Mouse (Mus musculus) right cerebral cortex, postnatal 25 days (tissue): Measurements from ENCODE around the gene Adamtsl3.

ENCODE experiments used
- DNase-seq: peaks from one replicate; pipeline ENCODE4 v3.0.0; 2022

Gene Adamtsl3

DNA sequence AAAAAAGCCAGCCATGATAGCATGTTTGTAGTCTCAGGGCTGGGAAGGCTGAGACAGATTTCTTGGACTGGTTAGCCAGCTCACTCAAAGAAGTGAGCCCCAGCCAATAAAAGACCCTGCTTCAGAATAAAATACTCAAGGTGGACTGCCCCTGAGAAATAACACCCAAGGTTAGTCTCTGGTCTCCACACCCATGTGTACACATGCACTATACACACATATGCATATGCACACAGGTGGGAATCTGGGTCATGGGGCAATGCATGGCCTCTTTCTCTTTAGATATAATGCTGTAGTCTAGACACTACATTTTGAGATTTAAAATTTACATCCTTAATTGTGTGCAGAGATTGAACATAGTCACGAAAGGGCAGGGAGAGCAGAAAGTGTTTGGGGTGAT is 88.8 kb downstream of the Adamtsl3 start:
- no peak for DNase-seq

DNA sequence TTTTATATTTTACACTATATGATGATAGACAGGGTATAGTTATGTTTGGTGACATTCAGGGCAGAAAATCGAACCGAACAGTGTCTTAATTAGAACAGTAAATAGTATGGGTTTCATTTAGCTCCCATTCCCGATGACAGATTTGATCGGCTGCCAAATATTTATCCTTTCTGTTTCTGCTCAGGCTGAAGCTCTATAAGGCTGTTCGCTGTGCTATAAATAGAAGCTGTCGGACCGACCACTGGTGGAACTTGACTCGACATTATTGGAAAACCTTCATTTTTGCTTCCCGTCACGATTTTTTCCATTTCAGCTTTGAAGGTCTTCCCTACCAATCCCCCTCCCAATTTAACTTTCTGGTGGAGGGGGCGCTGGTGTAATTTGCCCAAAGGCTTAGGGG is 89.9 kb downstream of the Adamtsl3 start:
- DNase-seq: no peak

DNA sequence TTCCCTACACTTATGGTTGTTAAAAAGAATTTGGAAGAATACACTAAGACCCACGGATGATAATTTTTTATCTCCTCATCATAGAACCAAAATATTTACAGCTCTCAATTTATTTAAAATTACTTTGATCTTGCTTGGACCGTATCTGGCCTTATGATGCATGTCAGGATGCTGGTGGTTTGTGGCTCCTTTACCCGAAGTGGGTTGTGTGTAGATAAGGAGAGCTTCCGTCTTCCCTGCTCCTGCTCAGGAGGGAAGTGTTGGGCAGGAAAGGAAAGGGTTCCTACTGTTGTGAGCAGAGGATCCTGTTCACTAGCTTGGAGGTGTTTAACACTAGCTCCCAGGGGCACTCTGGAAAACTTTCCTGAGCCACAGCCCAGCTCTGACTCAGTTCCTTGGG is 94.0 kb downstream of the Adamtsl3 start:
- no peak for DNase-seq

DNA sequence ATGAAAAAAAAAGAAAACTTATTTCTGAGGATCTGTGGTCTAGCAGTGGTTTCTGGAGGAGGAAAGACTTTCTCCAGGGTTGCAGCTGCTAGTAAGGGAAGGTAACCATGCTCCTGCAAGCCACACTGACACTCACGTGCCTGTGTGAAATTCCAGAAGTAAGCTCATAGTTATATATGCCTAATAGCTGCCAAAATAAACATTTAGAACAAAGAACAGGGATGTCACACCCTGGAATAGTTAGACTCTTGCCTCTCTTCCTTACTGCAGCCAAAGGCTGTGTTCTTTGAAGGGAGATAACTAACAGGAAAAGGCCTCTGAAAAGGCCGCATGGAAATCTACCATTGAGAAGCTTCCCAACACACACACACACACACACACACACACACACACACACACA is 96.1 kb downstream of the Adamtsl3 start:
- DNase-seq: no peak

DNA sequence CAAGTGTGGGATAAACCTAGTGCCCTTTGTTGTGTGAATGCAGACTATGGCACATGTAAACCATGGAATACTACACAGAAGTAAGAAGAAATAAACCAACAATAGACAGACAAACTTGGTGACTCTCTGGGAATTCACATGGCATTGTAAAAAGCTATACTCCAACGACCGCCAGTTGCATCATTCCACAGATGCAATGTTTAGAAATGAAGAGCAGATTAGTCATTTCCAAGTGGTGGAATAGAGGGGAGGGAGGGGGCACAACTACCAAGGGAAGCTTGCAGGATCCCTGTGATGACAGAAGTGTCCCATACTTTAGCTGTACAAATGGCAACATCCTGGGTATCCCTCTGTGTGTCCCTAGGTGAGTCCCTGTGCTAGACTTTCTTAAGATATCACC is 97.7 kb downstream of the Adamtsl3 start:
- DNase-seq: no peak

DNA sequence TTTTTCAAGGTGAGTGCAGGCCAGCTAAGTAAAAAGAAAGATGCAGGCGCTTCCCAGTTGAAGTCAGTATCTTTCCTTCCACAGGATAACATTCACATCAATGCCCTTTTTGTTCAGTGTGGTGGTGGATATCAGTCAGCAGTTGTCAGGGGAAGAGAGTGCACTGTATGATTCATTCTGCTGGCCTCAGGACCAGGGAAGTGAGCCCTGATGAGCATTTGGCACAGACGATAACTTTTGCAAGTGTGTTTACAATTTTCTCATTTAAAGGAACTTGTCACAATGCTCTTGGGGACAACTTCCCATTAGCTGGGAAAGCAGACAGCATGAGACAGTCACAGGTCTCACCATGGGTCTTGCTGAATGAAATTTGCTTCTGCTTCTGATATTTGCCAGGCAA is 122.9 kb downstream of the Adamtsl3 start:
- DNase-seq: no peak

DNA sequence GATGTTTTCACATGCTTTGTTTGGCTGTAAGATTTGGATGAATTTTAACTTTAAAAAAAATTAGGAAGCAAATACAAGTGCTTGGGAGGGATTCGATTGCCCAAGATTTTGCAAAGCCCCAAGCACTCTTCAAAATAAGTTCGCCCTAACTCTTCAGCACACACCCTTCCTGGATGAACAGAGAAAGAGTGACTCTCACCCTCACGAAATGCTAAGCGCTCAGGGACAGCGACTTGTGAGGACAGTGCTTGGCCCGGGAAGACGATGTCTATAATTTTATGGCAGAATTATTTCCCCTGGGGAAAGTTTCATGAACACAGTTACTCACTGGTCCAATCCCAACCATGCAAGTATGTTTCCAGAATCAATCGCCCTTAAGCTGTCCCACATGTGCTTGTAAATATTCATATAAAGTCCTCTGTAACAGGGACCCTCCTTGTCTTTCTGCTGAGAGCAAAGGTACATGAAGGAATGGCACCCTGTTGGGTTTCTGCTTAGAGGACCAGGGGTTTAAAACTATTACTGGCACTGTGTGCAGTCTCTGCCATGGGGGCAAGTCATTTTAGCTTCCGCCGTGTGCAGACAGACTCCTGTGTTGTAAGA is 127.5 kb downstream of the Adamtsl3 start:
- no peak for DNase-seq

DNA sequence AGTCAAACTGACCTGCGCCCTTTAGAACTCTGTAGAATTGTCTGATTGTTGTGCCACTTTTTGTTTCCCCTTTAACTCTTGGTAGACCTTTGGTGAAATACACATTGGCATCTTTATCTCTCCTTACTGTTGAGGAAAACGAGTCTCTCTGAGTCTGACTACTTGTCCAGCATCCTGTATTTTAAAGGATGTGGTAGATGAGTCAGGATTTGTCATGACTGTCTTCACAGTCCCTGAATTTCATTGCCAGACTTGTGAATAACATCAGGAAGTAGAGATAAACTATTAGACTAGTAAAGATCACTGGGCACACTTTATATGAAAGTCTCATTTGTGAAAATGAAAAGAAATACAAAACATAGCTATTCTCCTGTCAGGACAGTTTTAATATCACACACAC is 128.9 kb downstream of the Adamtsl3 start:
- DNase-seq: no peak

DNA sequence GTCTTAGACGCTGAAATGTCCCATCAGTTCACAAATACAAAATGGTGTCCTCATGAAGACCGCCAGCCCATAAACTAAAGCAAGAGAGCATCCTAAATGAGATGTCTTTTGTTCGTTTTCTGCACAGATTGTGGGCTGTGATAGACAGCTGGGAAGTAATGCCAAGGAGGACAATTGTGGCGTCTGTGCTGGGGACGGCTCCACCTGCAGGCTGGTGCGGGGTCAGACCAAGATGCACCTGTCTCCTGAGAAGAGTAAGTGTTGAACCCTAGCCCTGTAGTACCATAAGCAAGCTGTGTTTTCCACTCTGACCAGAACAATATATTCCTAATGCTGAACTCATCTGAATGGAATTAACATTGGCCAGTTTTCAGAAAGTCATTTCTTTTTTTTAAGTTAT is 129.9 kb downstream of the Adamtsl3 start:
- no peak for DNase-seq

DNA sequence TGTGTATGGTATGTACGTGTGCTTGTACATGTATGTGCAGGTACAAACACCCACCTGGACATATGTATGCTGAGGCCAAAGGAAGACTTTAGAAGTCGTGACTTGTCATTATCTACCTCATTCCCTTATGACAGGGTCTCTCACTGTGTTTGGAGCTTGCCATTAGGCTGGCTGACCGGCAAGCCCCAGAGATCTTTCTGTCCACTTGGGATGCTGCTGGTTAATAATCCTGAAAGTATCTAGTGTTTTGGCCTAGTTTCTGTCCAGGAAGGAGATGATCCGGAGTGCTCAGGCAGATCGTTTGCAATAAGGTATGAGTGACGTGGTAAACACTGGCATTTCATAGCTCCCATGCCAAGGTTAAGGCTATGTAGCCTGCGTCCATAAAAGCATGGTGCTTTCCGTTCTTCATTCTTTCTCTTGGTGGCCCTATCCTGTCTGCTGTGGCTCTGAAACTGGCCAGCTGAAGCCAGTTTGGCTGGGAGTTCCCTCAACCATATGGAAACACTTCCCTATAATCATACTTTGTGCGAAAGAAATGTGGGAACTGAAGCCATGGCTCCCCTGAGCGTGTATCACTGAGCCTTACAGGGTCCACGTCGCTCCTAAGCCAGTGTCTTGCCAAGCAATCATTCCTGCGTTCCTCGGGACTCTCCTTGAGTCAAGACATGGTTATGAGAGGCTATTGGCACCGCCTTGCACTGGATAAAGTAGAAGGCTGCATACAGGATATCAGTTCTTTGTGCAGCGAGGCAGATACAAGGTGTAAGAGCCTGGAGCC is 141.1 kb downstream of the Adamtsl3 start:
- no peak for DNase-seq

DNA sequence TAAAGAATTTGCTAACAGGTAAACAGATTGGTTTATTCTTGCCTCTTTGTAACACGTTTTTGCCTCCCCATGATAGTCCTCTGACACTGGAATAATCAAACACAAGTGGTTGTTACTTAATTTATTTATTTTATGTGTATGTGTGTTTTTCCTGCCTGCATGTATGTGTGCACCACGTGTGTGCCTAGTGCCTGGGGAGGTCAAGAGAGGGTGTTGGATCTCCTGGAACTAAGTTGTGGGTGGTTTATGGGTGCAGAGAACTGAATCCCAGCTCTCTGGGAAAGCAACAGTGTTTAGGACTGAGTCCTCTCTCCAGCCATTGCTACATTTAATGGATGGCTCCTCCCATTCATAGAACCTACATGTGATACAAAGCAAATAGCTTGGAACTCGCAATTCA is 143.0 kb downstream of the Adamtsl3 start:
- DNase-seq: no peak

DNA sequence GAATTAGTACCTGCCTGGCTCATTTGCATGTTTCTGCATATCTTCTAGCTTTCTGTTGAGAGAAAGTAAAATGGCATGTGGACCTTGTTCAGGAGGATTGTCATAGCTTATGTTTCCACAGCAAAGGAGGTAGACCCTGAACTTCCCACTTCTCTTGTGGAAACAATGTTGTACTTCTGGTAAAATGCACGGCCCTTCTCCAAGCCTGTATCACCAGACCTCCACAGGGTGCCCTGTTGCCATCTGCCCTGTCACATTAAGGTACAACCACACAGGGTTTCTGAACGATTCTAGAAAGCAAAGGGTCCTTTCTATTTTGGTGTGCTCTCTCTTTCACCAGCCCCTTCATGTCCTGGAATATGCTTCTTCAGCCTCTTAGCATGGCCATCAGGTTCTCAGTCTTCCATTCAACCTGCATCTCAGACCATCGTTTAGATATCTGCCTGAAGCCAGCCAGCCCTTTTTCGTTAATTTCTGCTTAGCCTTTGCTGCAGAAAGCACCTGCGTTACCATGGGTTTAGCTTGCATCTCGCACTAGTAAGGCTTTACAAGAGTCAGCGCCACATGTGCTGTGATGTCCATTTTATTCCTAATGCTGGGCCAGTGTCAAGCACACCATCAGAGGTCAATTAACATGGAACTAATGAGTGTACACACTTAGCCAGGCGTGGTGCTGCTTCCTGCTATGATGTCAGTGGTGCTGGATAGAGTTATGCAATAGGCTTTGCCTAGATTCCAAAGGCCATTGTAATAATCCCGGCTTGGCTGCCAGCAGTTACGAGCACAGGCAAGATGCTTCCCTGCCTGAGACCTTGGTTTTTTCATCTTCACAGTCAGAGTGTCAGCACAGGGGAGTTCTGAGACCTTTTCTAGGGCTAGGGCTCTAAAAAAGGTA is 143.6 kb downstream of the Adamtsl3 start:
- DNase-seq: no peak

DNA sequence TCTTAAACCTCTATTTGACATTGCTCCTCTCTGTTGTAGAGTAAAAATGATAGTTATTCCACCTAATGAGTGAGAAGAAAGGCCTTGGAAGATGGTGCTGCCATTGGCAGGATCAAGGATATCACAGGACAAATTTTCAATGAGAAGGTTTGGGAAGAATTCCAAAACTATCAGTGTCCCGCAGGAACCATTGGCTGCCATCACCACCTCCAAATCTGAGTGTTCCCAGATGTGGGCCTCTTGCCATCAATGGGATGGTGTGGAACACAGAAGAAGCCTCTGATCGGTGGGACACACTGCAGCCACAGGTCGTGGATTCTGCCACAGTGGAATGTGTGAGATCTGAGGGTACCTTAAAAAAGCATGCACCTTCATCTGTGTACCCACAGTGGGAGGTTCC is 147.9 kb downstream of the Adamtsl3 start:
- DNase-seq: no peak

DNA sequence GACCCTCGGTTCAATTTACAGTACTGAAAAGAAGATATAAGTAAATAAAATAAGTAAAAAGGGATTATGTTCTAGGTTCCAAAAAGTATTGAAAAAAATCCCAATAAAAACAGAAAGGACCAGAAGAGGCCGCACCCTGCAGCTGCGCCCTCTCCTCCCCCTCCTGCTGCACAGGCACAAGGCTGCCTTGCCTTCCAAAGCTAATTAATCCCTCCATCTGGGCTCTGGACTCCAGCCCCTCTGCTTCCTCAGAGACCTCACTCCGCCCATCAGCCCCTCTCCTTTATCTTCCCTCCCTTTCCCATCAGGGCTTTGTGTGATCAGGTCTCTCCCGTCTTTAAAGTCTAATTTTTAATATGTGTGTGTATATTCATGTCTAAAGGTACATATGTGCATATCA is 149.3 kb downstream of the Adamtsl3 start:
- no peak for DNase-seq

DNA sequence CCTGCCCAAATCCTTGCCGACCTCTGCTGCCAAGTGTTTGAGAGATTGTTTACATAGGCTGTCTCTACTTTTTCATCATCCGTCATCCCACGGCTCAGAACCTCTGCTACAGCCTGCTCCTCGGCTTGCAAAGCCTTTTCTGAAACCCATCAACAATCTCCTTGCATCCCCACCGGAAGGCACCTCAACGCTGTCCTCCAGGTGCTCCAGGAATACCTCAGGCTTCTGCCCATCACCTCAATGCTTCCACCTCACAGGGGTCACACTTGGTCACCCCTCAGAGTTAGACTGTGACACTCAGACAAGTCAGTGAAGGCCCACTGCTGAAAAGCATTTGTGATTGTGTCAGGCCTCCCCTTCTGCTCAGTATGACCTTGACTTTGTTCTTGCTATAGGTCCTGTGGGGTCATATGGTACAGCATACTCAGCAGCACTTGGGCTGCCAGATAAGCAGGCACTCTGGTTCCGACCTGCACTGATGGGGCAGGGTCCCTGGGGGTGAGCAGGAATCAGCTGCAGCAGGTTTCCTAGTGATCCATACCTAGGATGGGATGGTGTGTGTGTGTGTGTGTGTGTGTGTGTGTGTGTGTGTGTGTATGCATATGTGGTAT is 150.0 kb downstream of the Adamtsl3 start:
- DNase-seq: no peak

DNA sequence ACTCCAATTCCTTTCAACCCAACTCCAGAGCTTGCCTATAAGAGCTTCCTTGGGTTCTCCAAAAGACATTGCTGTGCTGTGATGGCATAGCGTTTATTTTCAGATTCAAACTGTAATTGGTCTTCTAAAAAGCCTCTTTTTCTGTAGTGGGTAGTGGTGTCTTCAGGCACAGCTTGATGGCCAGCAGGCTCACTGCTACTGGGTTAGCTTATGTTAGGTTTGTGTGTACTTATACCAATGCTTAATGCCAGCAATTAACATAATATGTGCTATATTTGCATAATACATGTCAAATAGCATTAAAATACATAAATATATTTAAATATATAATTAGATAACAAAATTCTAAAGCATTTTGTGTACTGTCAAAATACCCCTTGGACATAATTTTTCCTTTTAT is 155.5 kb downstream of the Adamtsl3 start:
- no peak for DNase-seq

DNA sequence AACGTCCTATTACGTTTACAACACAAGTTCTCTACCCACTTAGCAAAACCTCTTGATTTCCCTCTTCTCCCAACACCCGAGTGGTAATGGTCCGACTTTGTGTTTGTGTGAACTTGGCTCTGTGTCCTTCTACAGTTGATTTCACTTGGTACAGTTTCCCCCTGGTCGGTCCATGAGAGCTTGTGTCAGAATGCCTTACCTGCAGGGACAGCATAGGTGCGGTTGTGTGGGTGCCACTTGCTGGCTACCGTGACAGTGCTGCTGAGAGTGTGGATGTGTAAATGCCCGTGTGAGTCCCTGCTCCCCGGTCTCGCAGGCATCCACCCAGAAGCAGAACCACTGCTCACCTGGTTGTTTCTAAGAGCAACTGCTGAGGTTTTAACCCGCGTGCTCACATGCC is 157.4 kb downstream of the Adamtsl3 start:
- no peak for DNase-seq

DNA sequence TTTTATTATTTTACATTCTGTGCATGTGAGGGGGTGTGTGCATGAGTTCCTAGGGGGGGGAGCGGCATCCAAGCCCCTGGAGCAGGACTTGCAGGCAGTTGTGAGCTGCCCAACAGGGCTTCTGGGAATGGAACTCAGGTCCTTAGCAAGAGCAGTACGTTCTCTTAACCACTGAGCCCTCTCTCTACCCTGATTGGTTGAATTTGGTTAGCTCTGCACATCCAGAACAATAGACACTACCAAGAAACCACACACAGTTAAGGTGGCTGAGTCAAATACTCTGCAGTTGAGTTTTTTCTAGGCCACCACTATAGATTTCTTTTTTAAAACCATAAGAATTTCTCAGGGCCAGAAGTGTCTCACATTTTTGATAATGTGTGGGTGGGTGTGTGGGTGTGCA is 158.7 kb downstream of the Adamtsl3 start:
- DNase-seq: no peak

DNA sequence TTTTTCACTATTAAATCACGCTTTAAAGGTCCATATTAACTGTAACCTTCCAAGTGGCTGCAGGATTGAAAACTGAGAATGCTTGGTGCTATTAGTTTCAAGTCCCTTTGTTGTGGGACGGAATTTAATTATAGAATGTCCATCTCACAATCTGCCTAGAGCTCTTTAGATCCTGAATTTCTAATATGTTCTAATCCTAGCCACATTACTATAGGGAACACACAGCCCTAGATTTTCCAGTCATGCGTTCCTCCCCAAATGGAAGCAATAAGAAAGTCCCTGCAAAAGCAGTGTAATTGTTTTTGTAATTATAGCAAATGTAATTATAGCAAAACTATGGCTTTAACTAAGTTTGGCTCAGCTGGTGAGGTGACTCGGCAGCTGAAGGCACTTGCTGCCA is 161.6 kb downstream of the Adamtsl3 start:
- no peak for DNase-seq

DNA sequence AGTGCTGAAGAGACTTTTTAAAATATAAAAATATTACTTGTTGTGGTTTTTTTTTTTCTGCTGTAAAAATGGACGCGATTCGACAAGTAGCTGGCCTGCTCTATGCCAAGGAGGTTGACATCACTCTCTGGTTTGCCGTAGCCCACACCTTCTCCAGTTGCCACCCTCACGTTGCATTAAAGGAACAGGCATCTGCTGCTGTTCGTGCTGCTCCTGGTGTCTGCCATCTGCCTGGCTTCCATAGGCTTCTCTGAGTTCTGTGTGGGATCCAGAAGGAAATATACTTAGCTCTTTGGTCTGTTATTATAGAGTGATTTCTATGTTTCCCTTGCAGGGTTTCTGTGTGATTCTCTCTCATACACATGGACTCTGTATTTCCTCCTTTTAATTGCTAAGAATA is 165.8 kb downstream of the Adamtsl3 start:
- DNase-seq: peak; percentile 66

DNA sequence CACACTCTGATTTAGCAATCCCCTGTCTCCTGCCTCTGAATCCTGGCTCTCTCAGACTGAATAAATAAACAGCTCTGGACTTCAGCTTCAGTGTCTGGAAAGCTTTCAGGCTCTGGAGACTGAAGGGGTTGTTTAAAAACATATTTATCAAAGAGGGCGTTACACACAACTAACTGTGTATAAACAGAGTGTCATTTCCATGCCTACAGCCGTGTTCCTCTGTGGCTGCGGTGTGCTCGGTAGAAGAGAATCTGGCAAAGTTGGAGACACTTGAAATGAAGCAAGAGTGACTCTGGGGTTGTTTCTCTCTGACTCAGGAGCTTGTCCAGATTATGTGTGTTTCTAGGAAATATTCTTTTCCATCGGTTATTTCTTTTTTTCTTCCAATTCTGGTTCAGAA is 167.0 kb downstream of the Adamtsl3 start:
- no peak for DNase-seq

DNA sequence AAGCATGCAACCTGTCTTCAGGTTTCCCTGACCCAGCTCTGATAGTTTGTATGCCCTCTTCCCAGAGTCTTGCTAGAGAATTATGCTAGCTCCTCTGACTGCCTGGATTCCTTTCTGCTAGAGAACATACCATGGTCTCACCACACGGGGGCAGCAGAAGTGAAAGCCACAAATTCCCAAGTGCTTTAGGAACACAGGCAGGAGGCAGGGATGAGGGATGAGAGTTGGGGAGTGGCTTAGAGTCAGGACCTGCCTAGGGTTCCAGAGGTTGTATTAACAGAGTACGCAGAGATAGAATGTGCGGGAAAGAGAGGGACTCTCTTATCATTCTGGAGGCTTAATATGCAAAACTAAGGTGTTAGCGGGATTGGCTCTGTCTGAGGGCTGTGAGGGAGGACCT is 168.6 kb downstream of the Adamtsl3 start:
- peak; percentile 55 for DNase-seq

DNA sequence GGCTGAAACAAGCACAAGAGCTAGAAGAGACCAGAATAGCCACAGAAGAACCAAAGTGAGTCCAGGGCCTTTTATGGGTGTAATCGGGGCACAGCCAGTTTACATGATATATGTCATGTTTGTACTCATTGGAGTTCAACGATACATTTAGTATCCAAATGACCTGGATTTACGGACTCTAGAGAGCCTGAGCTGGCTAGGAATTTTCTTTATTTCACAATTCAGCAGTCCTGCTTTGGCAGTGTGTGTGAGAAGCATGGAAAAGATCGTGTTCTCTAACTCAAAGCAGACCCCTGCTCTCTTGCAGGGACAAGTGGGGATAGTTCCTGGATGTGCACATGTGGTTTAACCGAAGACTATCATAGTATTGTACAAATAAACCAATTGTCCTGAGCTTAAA is 195.1 kb downstream of the Adamtsl3 start:
- no peak for DNase-seq

DNA sequence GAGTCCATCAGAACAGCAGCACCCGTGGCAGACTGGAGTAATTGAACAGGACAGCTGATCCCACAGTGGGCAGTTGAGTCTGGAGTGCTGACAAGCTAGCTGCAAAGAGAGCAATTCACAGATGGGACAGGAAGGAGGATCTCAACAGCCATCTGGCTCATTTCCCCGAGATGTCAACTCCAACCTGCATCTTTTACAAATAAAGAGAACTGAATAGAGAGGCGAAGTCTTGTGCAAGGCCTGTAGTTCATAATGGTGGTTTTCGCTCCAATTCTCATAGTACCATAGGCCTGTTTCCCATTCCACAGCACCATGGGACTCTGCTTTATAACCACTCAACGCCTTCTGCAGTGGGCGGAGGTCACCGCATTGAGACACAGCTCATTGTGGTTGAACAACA is 195.9 kb downstream of the Adamtsl3 start:
- no peak for DNase-seq
